Mouse (Mus musculus) frontal cortex, postnatal 14 days (tissue): Measurements from ENCODE around the gene Gstk1.

Experiments used
- DNase-seq, 2 experiments: peaks; one replicate each; pipeline ENCODE4 v3.0.0; 2022; ENCODE audit warnings: low spot score in 2 of 2

The Gstk1 gene

GRCm38 (mm10) chr6:42245711-42246353 lies at the start of gene Gstk1:
Gene Gstk1, plus strand, starts transcription at chr6:42245935.
- peak; percentile 42 to 44 for DNase-seq

GRCm38 (mm10) chr6:42197710-42198109 lies 48.0 kb upstream of the Gstk1 start:
- DNase-seq = no peak

- no peak for DNase-seq
Measured at GRCm38 (mm10) chr6:42199498-42199897, 46.2 kb upstream of the Gstk1 start.

- no peak for DNase-seq
Measured at GRCm38 (mm10) chr6:42215028-42215427, 30.7 kb upstream of the Gstk1 start, which contains the start of gene Tas2r144. Gene Tas2r144, plus strand, starts transcription at chr6:42215328.

- no peak for DNase-seq
Measured at GRCm38 (mm10) chr6:42222286-42222685, 23.4 kb upstream of the Gstk1 start.

- DNase-seq = no peak
Measured at GRCm38 (mm10) chr6:42225046-42225445, 20.7 kb upstream of the Gstk1 start.

- peak in 1 of 2 experiments; percentile 62 for DNase-seq
Measured at GRCm38 (mm10) chr6:42227240-42228101, 18.3 kb upstream of the Gstk1 start.

GRCm38 (mm10) chr6:42229610-42230009 lies 16.1 kb upstream of the Gstk1 start:
- DNase-seq = no peak

GRCm38 (mm10) chr6:42231191-42231590 lies 14.5 kb upstream of the Gstk1 start:
- DNase-seq = no peak

GRCm38 (mm10) chr6:42237276-42237805 lies 8.4 kb upstream of the Gstk1 start:
- DNase-seq = no peak

GRCm38 (mm10) chr6:42241311-42242045 lies 4.3 kb upstream of the Gstk1 start:
- DNase-seq = no peak

- DNase-seq = no peak
Measured at GRCm38 (mm10) chr6:42247173-42247572, 1.4 kb downstream of the Gstk1 start.

GRCm38 (mm10) chr6:42247981-42248380 lies 2.2 kb downstream of the Gstk1 start:
- DNase-seq = no peak

- no peak for DNase-seq
Measured at GRCm38 (mm10) chr6:42251791-42252190, 6.1 kb downstream of the Gstk1 start.

- DNase-seq = no peak
Measured at GRCm38 (mm10) chr6:42253103-42253502, 7.4 kb downstream of the Gstk1 start.

GRCm38 (mm10) chr6:42257303-42257863 lies 11.6 kb downstream of the Gstk1 start:
- DNase-seq = peak in 1 of 2 experiments; percentile 25

- no peak for DNase-seq
Measured at GRCm38 (mm10) chr6:42260430-42260829, 14.7 kb downstream of the Gstk1 start.

GRCm38 (mm10) chr6:42261524-42262170 lies 15.9 kb downstream of the Gstk1 start, which contains the start of gene Tmem139:
Gene Tmem139, plus strand, starts transcription at chr6:42261970.
- DNase-seq = no peak

- DNase-seq = peak; percentile 97
Measured at GRCm38 (mm10) chr6:42264626-42265312, 19.0 kb downstream of the Gstk1 start, which contains the start of gene Casp2. Gene Casp2, plus strand, starts transcription at chr6:42264985.
